Mouse (Mus musculus): ENCODE measurements around the gene Rxra. TPM values are rescaled to one million over a fixed set of nuclear protein-coding genes. Genes with fewer than 3 reads are reported as not detected.

Rxra gene
- total and polyA plus RNA-seq, 3 experiments: 2.1 to 5.5 (median 2.4) TPM

GRCm38 (mm10) chr2:27690714-27691113 is 14.5 kb downstream of the Rxra start:
- no peak for DNase-seq (ENCODE audit: extremely low read depth)
- Histone ChIP-seq H3K79me2 (replicated peaks; ENCODE audit: control insufficient read depth, extremely low read depth, insufficient read depth, poor library complexity, severe bottlenecking) (no peaks in the 10 kb centered on the region), H3K27me3 (replicated peaks) (peaks cover 23% of the 10 kb centered on the region), H3K9me3 (replicated peaks; ENCODE audit: low read length) (no peaks in the 10 kb centered on the region), H3K4me1 (ENCODE audit: control insufficient read depth in 1 of 2, insufficient read depth in 2 of 2) (no peaks in the 10 kb centered on the region), H3K4me3 (replicated peaks in 1 of 3; ENCODE audit: low read depth in 2 of 3, low read length in 2 of 3, poor library complexity in 1 of 3) (no peak overlapping the region), H3K36me3 (replicated peaks in 1 of 2; ENCODE audit: control insufficient read depth in 1 of 2, insufficient read depth in 1 of 2, low read length in 1 of 2) (no peaks in the 10 kb centered on the region), H3K4me2 (ENCODE audit: insufficient read depth, low read depth, poor library complexity, severe bottlenecking) (no peak overlapping the region), H3K9ac (ENCODE audit: insufficient read depth, low read depth) (no peak overlapping the region), H3K27ac (ENCODE audit: insufficient read depth, low read depth) (no peak overlapping the region)
- in situ Hi-C loops (cut with MboI; ENCODE audit: low pct_ligation_motif_present, low pct_unique_long_range_greater_than_20kb, low sequenced_read_pairs) (no loop called here), dilution Hi-C loops (cut with MboI; ENCODE audit: extremely low pct_ligation_motif_present, extremely low pct_unique_long_range_greater_than_20kb, low sequenced_read_pairs) (no loop called here)
- no peak for TF ChIP-seq PAX5 (IDR thresholded peaks at IDR 0.05; ENCODE audit: low read length)
- TF ChIP-seq IRF4 (IDR thresholded peaks at IDR 0.05; ENCODE audit: low read depth, low read length): no peak
- no peak for TF ChIP-seq MAZ (IDR thresholded peaks at IDR 0.05; ENCODE audit: low read depth, low read length)
- no peak for TF ChIP-seq NRF1 (IDR thresholded peaks at IDR 0.05; ENCODE audit: low read depth, low read length)
- no peak for TF ChIP-seq RAD21 (IDR thresholded peaks at IDR 0.05; ENCODE audit: low read depth, low read length)
- no peak for TF ChIP-seq E2F4 (IDR thresholded peaks at IDR 0.05; ENCODE audit: insufficient replicate concordance, low read depth, low read length)
- no peak for TF ChIP-seq TCF12 (IDR thresholded peaks at IDR 0.05; ENCODE audit: low read depth, low read length)
- no peak for TF ChIP-seq RCOR1 (conservative IDR thresholded peaks at IDR 0.05; ENCODE audit: low read depth, low read length)
- TF ChIP-seq USF1 (IDR thresholded peaks at IDR 0.05; ENCODE audit: low read depth, low read length): no peak
- no peak for TF ChIP-seq POLR2AphosphoS2 (IDR thresholded peaks at IDR 0.05; ENCODE audit: low read depth, low read length)
- TF ChIP-seq SIN3A (IDR thresholded peaks at IDR 0.05; ENCODE audit: low read length): no peak
- no peak for TF ChIP-seq NELFE (IDR thresholded peaks at IDR 0.05; ENCODE audit: low read depth, low read length)
- TF ChIP-seq CHD2 (IDR thresholded peaks at IDR 0.05; ENCODE audit: low read length): no peak
- TF ChIP-seq ZNF384 (IDR thresholded peaks at IDR 0.05; ENCODE audit: low read depth, low read length): no peak
- no peak for TF ChIP-seq EP300 (IDR thresholded peaks at IDR 0.05; ENCODE audit: low read length)
- TF ChIP-seq HCFC1 (IDR thresholded peaks at IDR 0.05; ENCODE audit: low read depth, low read length): no peak
- no peak for TF ChIP-seq MEF2A (IDR thresholded peaks at IDR 0.05; ENCODE audit: borderline replicate concordance, low read depth, low read length)
- no peak for TF ChIP-seq MXI1 (IDR thresholded peaks at IDR 0.05; ENCODE audit: low read depth, low read length)
- TF ChIP-seq CHD1 (IDR thresholded peaks at IDR 0.05; ENCODE audit: low read depth, low read length): no peak
- TF ChIP-seq JUND (conservative IDR thresholded peaks at IDR 0.05; ENCODE audit: low read depth, low read length): no peak

GRCm38 (mm10) chr2:27691139-27691720 is 15.0 kb downstream of the Rxra start:
- Histone ChIP-seq H3K27me3 (replicated peaks) (peaks cover 22% of the 10 kb centered on the region), H3K27ac (ENCODE audit: insufficient read depth, low read depth) (no peak overlapping the region), H3K4me3 (replicated peaks in 1 of 3; ENCODE audit: low read depth in 2 of 3, low read length in 2 of 3, poor library complexity in 1 of 3) (no peak overlapping the region), H3K9me3 (replicated peaks; ENCODE audit: low read length) (no peaks in the 10 kb centered on the region), H3K4me2 (ENCODE audit: insufficient read depth, low read depth, poor library complexity, severe bottlenecking) (no peak overlapping the region), H3K4me1 (ENCODE audit: control insufficient read depth in 1 of 2, insufficient read depth in 2 of 2) (no peaks in the 10 kb centered on the region), H3K9ac (ENCODE audit: insufficient read depth, low read depth) (no peak overlapping the region), H3K36me3 (replicated peaks in 1 of 2; ENCODE audit: control insufficient read depth in 1 of 2, insufficient read depth in 1 of 2, low read length in 1 of 2) (no peaks in the 10 kb centered on the region), H3K79me2 (replicated peaks; ENCODE audit: control insufficient read depth, extremely low read depth, insufficient read depth, poor library complexity, severe bottlenecking) (no peaks in the 10 kb centered on the region)
- dilution Hi-C loops (cut with MboI; ENCODE audit: extremely low pct_ligation_motif_present, extremely low pct_unique_long_range_greater_than_20kb, low sequenced_read_pairs): no loop called here
- TF ChIP-seq ZKSCAN1 (IDR thresholded peaks at IDR 0.05; ENCODE audit: borderline replicate concordance, low read depth, low read length) (no peak), CHD1 (IDR thresholded peaks at IDR 0.05; ENCODE audit: low read depth, low read length) (no peak), IRF4 (IDR thresholded peaks at IDR 0.05; ENCODE audit: low read depth, low read length) (no peak)
- no peak for DNase-seq (ENCODE audit: extremely low read depth)
- in situ Hi-C loops (cut with MboI; ENCODE audit: low pct_ligation_motif_present, low pct_unique_long_range_greater_than_20kb, low sequenced_read_pairs): no loop called here

Measured in CH12.LX (cell line).